Mouse (Mus musculus) lung, postnatal 10 days (tissue): Measurements from ENCODE around the gene Elp1.

Experiments
- DNase-seq: peaks from one replicate; pipeline ENCODE4 v3.0.0; 2021

Elp1 gene

DNA sequence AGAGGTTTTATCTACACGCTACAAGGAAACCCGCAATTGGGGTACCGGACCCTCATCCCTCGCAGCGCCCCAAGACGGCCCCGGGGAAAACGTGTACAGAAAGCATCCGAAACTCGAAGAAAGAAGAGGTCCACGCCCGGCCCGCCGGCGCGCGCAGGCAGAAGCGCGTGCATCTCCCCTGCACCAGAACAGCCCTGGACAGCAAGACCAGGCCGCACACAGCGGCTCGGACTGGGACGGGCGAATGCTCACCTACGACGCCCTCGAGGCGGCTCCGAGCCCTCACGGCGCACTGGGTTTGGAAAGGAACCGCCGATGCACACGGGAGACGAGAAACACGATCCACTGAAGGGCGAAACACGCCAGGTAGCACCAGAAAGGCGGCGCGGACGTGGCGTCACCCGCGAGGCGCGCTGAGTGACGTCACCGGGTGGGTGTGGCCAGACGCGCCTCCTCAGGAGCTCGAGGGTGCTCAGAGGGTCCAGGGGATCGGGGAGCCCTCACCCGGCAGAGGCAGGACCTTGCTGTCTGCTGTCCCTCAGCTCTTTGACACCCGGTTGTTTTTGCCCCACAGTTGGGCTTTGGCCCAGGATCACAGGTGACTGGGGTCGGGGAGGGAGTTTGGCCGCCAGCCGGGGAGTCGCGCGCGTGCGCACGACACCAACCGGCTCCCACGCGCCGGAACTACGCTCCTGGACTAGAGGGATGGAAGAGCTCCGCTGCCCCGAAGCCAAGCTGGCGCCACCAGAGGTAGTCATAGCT, at the start of gene Elp1, which contains the start of gene Fam206a:
Gene Elp1, minus strand, starts transcription at position 425 of the 762 bp plus-strand sequence.
Gene Fam206a, plus strand, starts transcription at position 439 of the 762 bp plus-strand sequence.
- DNase-seq: peak; percentile 95

DNA sequence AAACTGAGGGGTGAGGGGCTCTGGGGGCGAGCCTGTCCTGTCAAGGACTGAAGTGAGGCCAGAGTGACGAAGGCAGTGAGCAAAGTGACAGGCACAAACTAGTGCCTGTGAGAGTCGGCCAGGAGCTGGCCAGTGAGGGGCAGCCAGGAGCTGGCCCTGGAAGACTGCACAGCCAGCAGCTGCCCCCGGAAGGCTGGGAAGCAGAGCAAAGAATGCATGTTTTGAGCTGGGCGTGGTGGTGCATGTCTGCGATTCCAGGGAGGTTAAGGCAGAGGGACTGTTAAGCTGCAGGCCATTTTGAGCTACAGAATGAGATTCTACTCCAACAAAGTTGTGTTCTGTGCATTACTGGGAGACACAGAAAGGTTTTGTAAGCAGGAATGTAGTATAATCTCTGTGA, 48.6 kb upstream of the Elp1 start:
- peak; percentile 43 for DNase-seq

DNA sequence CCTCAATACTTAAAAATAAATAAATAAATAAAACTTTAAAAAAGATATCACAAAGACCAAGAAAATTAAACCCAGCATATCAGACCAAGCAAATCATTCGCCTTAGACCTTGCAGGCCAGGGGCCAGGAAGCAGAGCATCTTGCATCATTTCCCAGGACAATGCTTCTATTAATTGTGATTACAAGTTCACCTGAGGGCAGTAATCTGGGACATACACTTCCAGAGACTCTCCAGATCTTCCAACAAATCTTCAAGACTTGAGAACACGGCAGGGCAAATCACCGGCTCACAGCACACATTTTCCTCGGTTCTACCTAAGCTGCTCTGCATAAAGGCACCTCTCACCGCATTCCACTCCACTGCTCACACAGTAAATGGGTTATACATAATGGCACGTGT, 45.9 kb upstream of the Elp1 start:
- DNase-seq: no peak

DNA sequence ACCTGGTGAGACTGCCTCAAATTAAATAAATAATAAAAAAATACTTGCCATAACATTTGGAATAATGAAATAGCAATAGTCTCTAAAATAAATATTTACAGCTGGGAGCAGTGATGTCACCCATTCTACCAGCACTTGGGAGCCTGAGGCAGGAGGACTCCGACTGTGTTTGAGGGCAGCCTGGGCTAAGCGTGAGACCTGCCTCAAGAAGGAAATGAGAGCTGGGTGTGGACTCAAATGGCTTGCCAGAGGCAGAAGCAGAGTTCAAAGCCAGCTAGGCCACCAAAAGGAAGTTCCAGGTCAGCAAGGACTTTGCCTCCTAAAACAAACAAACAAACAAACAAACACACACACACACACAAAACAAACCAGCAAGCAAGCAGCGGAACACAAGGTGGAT, 45.3 kb upstream of the Elp1 start:
- no peak for DNase-seq

DNA sequence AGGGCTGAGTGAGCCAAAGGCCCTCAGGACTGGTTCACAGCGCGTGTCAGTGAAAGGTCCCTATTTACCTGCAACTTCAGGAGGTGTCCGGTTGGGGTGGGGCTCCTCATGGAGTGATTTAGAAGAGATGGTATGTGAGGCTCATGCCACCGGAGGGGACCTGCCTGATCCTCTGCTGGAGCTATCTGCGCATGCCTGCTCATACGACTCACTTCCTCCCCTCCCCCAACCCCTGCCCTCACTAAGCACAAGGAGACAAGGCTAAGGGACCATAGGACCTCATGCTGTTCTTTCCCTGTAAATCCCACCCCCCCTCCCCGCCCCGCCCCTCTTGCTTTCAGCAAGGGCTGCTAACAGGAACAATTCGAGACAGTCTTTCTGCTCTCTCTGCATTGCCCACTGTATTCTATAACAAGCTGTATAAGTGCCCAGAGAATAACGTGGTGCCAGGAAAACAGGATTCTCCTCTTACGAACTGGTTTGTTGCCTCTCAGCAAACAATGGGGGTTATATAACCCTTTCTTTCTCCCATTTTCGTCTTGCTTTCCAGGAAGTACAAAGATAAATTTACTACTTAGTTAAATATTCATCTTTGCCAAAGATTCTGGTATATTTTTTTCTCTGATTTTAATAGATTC, 43.9 kb upstream of the Elp1 start:
- no peak for DNase-seq

DNA sequence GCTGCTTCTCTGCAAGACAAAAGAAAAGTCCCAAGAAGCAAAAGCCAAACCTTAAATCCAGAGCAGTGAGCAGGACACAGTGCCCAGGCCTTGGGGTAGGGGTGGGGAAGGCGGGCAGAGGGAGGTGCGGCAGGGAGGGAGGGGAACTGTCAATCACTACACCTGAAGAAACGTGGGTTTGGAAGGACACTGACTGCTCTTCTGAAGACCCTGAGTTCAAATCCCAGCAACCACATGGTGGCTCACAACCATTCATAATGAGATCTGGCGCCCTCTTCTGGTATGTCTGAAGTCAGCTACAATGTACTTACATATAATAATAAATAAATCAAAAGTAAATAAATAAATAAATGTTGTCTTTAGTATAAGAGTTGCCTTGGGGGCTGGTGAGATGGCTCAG, 42.8 kb upstream of the Elp1 start:
- DNase-seq: no peak

DNA sequence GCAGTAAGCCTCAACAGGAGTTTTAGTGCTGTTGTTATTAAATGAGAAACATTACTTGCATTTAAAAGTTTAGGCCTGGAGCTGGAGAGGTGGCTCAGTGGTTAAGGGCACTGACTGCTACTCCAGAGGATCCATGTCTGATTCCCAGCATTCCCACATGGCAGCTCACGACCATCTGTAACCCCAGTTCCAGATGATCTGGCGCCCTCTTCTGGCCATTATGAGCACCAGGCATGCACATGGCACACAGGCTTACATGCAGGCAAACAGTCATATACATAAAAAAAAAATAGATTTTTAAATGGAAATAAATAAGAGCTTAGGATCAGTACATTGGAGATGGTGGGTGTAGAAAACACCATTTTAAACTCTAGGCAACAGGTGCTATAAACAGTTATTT, 41.8 kb upstream of the Elp1 start:
- no peak for DNase-seq

DNA sequence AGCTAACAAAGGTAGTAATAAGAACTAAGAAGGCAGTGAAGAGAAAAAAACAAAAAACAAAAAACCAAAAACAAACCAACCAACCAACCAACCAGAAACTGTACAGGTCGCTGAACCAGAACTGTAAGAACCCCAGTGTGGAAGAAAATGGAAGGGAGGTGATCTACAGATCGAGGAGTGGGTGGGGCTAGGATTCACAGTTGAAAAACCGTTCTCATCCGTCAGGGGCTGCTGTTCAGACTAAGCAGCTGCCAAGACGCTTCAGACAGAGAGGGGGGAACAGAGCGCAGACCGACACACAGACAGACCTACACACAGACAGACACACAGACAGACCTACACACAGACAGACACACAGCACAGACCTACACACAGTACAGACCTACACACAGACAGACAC, 40.4 kb upstream of the Elp1 start:
- no peak for DNase-seq

DNA sequence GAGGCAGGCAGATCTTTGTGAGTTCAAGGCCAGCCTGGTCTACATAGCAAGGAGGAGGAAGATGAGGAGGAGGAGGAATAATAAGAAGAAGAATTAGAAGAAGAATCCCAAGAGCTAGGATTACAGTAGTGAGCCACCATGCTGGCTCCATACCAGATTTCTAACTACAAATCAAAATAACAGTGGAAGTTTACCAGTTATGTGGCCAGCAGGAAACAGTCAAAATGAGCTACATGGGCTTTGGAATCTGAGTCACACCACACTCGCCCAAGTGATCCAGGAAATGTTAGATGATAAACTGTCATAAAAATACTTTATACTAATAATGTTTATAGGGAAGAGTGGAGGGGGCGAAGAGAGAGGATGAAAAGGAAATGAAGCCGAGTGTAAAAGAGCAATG, 38.2 kb upstream of the Elp1 start:
- DNase-seq: no peak

DNA sequence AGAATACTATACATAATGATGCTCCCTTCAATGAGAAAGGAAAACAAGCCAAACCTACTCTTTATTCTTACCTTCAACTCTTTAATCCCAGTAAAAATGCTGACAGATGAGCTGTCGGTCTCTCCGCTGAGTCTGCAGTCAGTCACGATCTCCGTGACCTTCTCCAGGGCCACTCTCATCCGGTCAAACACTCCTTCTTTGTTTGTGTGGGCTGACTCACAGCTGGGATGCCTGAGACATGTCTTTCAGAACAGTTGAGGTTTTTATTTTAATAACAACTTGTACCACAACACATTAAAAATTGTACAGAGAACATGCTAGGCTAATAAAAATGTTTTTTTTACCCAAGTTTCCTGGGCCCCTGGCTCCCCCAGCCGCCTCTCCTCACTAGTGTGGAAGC, 35.5 kb upstream of the Elp1 start:
- DNase-seq: no peak

DNA sequence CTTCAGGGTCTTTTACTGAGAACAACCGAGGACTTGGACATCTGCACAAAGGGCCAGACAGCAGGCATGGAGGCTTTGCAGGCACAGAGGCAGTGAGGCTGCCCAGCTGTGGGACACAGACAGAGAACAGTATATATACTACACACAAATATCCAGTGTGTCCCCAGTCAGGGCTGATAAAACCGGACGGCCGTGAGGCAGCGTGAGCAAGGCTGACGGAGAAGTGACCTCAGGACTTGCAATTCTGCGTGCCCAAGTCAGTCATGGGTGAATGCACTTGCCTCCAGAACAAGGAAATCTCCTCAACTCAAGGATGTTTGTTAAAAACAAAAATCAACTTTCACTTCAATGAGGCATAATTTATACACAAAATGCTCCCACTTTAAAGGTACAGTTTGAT, 29.9 kb upstream of the Elp1 start:
- no peak for DNase-seq

DNA sequence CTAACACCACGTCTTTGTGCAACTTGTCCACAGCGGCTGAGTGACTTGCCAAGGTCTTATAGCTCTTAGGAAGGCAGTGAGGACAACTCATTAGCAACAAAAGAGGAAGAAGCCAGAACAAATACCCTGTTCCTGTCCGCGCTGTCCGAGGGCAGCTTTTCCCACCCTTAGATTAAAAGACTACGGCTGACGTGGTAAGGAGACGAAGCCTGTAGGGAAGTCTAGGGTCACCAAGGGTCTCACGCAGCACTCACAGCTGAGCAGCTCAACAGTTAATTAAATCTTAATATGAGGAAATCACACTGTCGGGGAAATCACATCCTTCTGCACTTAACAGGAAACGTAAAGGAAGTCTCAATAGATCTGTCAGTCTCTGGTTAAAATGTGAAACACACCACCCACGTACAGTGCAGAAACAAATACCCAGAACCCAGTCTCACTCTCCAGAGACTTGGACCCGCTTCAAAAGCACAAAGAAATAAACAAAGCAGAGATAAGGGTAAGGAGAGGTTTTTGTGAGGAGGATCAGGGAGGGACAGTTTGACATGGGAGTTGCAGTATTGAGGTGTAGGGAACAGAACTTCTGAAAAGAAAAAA, 29.0 kb upstream of the Elp1 start:
- no peak for DNase-seq

DNA sequence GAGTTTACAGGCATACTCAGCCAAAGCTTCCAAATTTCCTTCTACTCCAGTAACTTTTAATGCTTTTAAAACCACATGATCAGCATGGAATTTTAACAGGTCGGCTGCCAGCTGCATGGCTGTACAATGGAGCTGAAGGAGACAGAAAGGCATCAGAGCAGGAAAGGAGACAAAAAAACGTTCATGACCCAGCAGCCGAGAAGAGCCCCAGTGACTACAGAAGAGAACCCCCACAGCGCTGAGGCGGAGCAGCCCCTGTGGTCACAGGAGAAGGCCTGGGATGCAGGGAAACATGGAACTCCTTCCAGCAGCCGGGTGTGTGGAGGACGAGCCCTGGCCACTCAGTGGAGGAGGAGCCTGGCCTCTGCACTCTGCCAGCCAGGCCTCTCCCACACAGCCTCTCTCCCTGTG, 27.4 kb upstream of the Elp1 start:
- DNase-seq: peak; percentile 33

DNA sequence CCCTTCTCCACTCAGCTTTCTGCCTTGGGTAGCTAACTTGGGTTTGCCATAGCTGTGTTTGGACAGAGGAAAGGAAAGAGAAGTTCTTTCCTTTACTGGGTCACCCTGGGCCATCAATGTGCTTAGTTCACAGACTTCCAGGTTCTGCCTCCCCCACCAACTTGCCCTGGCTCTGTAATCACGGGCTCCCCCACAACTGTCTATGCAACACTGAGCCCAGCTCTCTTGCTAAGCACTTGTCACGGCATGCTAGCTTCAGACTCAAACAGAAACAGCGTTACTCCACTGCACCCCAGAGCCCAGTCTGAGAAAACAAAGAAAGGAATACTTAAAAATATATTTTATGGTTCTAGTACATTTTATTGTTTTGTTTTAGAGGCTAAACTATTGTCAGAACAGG, 26.8 kb upstream of the Elp1 start:
- no peak for DNase-seq

DNA sequence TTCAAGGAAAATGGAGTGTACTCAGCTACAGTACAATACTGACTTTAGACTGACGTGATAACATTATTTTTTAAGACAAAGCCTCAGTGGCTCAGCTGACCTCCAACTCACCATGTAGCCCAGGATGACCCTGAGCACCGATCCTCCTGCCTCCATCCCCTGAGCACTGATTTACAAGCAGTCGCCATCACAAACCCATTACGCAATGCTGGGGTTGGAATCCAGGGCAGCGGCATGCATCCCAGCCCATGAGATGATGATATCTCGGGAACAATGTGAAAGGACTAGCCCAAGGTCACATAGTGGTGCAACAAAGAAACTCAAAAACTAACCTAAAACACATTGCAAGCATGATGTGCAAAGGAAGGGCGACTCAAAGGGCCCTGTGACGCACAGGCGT, 22.1 kb upstream of the Elp1 start:
- no peak for DNase-seq

DNA sequence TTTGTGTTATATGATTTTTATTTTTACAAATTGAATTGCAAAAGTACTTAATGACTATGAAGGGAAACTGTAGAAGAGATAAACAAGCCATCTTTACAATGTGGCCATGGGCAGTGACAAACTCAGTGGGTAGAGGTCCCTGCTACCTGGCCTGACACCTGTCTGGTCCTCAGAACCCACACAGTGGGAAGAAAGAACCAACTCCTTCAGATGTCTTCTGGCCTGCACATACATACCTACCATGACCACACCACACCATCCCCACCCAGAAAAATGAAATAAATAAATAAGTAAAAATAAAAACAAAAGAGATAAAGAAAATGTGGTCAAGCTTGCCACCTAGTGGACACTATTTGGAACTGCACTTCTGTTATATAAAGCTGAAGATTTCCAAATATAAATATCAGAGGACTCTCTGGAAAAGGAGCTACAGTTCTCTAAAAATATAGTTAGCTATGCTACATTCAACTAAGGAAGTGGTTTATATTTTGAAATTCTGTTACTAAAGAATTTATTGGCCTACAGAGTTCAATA, 18.0 kb upstream of the Elp1 start:
- peak; percentile 21 for DNase-seq

DNA sequence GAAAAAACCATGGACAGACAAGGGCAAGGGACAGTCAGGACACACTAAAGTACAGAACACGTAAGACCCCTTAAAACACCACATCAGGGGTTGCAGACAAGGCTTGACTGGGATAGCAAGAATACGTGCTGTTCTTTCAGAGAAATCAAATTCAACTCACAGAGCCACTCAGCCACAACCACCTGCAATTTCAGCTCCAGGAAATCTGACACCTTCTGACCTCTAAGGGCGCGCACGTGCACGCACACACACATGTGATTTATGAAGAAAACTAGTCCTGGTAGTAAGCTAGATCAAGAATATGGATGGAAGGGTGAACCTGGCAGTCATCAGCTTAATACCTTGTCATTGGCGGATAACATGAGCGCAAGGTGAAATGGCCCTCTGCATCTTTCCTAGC, 13.0 kb upstream of the Elp1 start:
- no peak for DNase-seq

DNA sequence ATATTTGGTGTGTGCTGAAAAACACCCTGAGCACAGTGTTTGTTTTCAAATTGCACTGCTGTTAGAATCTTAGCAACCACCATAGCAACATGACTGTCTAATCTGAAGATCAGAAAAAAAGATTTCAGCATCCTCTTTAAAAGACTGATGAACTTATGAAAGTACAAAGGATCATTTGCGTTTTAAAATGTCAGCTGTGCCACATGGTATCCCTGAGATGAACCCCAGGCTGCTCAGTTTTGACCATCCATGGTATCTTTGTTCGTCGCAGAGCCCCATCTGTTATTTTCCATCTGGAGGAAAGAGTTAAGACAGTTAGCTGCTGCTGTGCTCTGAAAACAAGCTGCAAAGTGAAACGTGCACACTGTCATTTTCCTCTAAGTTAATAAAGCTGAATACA, 10.0 kb upstream of the Elp1 start:
- DNase-seq: no peak

DNA sequence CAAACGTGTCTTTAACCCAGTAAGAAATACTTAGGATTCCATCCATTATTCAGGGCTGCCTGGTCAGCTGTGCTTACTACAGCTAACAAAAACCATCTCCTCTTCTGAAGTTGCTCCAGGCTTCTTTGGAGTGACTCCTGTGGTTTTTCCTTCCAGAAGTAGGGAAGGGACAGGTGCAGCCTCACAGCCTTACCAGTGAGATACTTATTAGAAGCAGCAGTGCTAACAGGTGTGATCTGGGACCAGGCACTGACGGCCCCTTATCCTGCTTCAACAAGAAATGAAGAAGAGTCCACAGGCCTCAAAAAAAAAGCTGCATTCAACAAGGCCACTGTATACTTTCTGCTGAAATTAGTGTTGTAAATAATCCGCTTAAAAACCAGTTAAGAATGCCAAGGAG, 9.5 kb upstream of the Elp1 start:
- no peak for DNase-seq

DNA sequence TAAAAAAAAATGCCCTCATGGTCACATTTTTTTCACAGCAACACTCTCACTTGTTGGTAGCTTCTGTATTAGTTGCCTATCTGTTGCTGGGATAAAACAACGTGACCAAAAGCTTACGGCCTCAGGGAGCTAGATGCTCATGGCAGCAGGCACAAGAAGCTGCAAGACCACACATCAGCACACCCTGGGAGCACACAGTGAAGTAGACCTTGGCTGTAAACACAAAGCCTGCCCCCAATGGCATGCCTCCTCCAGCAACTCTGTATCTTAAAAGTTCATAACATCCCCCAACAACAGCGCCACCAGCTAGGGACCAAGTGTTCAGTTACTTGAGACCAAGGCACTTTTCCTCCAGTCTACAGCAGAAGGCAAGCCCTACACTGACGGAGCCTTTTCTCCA, 6.9 kb upstream of the Elp1 start:
- DNase-seq: no peak

DNA sequence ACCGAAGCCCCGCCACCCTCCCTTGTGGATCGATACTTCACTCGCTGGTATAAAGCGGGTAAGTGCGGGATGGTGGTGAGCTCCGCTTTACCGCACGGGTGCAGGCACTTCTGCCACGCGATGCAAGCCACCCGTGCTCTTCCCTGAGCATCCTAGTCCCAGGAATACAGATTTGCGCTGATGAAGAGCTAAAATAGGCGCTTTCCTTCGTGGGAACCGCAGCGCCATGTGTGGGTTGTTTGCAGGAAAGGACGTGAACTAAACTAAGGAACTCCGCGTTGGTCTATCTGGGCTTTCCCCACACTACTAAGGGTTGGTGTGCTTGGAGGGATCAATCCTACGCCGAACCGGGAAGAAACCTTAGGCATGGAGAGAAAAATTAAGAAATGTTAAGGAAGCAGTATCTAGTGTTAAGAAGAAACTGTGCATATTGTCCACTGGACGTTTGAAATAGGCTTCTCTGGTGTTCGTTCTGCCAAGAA, 579 bp upstream of the Elp1 start:
- DNase-seq: no peak

DNA sequence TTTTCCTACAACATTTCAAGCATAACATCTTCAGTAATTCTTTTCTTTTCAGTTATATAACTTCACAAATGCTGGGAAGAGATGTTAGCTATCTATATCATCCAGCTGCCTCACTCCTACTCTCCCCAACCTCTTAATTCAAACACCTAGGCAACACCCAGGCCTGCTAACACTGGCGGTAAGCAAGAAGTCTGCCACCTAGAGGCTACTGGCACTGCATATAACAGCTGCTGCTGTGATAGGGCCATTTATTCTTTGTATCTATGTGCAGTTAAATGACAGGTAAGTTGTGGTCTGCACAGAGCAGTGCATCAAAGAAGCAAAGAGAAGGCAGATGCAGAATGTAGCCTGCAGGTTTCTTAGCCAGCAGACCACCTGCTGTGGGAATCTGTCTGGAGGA, 10.8 kb downstream of the Elp1 start:
- DNase-seq: no peak

DNA sequence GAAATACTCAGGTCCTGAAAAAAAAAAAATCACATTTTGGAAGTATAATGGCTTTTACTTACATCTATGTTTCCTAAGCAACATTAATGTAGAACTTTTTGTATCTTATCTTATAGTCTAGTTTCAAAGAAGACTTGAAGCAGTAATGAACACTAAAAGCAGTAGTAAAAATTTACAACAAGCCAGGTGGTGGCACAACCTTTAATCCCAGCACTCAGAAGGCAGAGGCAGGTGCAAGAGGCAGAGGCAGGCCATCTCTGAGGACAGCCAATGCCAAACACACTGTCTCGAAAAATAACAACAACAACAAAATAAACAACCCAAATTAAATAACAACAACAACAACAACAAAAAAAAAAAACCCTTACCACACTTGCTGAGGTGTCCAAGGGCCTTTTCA, 31.1 kb downstream of the Elp1 start:
- DNase-seq: no peak

DNA sequence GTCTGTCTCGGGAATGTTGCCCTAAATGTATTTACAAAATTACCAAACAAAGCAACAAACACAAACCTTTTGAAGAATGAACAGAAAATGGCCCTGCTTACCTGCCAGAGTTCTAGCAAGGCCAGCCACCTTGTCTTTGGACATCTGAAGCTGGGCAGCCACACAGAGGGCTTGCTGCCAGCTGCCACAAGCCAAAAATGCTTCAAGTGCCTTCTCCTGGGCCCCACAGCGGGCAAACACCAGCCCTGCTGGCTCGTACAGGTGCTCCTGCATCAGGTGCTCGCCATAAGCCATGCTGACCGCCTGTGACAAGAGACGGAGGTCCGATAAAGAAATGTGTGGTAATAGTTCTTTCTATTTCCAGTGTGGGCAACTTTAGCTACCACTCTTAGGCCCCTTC, 33.2 kb downstream of the Elp1 start:
- DNase-seq: peak; percentile 20
